Mouse (Mus musculus): Measurements from ENCODE around the gene Sgsm2.
A peak's percentile ranks its signal among the peaks of the same experiment; 100 is the strongest.

Gene Sgsm2

DNA sequence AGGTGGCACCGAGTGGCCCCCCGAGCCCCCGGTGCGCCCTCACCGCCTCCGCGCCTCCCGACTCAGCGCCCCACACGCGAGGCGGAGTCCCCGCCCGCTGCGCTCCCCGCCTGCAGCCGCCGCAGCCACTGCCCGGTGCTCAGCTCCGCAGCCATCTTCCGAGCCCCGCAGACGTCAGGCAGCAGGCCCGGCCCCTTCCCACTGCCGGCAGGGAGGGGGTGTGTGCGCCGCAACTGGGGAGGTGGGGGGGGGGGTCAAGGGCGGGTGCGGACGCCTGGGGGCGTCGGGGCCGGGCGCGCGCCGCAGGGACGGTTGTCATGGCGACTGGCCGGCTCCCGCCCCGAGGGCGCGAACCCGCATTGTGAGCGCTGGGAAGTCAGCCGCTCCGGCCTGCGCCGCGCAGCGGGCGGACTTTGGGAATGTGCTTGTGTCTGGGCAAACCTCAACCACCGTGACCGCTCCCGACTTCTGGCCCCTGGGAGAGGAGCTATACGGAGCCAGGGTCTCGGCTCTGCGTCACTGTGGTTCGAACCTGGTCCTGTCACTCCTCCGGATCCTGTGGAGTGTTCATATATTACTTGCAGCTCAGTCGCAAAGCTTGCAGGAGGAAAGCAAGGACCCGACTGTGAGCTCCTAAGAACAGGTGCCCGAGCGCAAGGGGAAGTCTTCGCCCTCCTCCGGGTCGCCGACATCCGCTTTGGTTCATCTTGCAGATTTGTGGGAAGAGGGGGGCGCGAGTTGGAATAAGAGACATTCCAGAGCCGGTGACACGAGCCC is at the start of gene Sgsm2:
Sgsm2 (minus strand) TSS at position 160 of the 777 bp plus-strand sequence.
- DNase-seq (ENCODE audit: low read depth, low spot score), result peak; percentile 46

DNA sequence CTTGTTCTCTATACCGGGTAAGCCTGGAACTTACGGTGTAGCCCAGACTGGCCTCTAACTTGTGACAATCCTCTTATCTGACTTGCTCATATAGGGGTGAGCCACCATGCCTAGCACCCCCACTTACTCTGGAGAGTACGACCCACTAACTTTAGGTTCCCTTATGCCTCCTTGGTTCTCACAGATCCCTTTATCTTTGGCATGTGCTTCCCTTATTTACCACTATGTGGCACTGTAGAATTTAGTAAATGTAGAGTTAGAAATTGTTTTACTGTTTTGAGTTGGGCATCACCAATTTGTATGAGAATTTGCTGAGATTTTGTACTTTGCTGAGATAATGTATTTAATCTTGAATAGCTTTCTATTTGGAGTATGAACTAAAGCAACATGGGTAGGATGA is 49.5 kb upstream of the Sgsm2 start:
- DNase-seq (ENCODE audit: low read depth, low spot score), result peak; percentile 27

DNA sequence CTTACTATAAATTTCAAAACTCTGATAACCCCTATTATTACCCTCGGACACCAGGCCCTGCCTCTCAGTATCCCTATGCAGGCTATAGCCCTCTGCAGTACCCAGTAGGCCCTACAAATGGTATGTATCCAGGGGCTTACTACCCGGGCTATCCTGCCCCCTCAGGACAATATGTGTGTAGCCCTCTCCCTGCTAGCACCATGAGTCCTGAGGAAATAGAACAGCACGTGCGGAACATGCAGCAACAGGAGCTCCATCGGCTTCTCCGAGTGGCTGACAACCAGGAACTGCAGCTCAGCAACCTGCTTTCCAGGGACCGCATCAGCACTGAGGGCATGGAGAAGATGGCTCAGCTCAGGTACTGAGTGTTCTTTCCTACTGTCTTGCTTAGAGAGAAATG is 33.5 kb upstream of the Sgsm2 start:
- no peak for DNase-seq (ENCODE audit: low read depth, low spot score)

DNA sequence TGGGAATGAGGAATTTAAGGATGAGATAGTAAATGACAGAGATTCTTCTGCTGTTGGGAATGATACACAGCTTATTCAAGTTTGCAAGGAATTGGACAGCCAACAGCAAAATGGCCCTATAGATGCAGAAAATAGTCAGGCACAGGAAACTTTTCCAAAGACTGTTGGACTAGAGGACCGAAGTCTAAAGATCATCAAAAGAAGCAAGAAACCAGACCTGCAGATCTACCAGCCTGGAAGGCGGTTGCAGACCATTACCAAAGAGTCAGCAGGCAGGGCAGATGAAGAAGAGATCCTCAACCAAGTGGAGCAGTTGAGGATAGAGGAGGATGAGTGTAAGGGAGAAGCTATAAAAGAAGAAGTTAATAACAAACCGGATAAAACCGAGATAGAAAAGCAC is 32.3 kb upstream of the Sgsm2 start:
- no peak for DNase-seq (ENCODE audit: low read depth, low spot score)

DNA sequence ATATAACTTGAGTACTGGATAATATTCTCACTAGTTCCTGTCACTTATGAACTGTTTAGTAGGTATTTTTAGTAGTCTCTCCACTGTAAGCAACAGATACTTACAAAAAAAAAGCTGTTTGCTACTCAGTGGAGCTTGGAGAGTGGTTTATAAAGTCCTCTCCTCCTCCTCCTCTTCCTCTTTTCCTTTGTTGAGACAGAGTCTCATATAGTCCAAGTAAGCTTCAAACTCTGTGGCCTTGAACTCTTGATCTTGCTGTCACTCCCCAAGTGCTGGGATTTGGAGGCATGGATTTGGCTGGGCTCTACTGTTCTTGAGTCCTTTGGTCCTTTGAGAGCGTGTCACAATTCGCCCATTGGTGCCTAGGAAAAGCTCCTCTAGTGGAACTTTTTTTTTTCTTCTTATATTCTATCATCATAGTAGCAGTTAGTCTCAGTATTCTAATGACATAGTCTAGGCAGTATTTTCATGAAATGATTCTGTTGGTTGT is 30.4 kb upstream of the Sgsm2 start:
- no peak for DNase-seq (ENCODE audit: low read depth, low spot score)

DNA sequence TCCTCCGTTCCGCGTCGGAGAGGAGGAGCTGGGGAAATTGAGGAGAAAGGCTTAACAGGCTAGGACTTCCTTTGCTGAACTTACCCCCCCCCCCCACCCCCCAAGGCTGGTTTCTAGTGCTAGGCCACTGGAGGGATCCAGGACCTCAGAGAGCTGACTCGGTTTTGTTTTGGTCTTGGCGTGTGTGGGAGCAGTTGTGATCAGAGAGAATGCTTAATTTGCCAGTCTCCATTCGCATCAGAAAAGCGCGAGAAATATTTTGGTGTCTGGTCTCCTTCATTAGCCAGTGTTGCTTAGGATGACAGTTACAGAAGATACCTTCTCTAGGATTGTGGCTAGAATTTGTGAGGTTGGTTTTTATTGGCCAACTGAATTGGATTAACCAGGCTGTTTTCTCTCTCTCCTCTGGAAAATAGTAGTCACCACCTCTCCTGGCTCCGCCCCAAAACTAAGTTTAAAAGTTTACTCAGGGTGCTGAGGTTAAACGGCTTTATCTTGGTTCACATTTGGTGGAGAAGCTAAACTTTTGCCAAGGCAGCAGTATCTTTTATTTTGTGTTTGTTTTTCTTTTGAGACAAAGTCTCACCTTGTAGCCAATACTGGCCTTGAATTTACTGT is 29.6 kb upstream of the Sgsm2 start:
- no peak for DNase-seq (ENCODE audit: low read depth, low spot score)

DNA sequence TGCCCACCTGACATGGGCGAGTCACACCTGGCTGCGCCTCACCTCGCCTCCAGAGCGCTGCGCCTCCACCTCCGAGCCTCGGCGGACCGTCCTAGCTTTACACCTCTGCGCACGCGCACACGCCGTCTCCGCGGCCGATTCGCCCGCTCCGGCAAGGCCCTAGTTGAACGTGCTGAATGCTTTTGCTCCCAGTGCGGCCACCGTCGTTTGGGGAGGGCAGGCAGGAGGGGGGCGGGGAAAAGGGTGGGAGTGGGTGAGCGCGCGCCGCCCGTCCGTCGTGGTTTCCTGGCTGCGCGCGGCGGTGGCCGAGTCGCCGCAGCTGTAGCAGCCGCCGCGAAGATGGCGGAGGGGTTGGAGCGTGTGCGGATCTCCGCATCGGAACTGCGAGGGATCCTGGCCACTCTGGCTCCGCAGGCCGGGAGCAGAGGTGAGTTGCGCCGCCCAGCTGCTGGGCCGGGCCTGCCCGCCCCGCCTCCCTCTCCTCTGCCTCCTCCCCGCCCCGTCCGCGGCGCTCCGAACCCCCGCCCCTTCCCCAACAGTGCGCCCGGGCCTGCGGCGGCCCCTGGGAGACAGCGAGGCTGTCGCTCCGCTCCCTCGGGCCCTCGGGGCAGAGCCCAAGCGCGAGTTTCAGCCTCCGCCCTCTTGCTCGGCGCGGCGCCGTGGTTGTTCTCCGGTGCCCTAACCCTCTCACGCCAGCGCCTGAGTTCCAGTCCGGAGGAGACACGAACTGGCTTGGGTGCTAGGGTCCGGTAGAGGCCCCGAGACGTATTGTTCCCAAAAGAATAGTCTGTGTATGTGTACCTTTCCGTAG is 28.9 kb upstream of the Sgsm2 start, which contains the start of the genes Smg6 and Srr:
Smg6 (plus strand) TSS at position 247 of the 811 bp plus-strand sequence.
Srr (minus strand) TSS at position 372 of the 811 bp plus-strand sequence.
- peak; percentile 95 for DNase-seq (ENCODE audit: low read depth, low spot score)

DNA sequence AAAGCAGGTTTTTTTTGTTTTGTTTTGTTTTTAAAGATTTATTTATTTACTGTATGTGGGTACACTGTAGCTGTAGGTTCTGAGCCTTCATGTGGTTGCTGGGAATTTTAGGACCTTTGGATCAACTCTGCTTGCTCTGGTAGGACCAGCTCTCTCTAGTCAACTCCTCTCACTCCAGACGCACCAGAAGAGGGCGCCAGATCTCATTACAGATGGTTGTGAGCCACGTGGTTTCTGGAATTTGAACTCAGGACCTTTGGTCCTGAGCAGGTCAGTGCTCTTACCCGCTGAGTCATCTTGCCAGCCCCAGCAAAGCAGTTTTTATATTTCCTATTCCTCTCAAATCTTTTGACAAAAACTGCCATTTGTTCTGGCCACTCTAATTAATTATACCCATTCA is 27.3 kb upstream of the Sgsm2 start:
- no peak for DNase-seq (ENCODE audit: low read depth, low spot score)

DNA sequence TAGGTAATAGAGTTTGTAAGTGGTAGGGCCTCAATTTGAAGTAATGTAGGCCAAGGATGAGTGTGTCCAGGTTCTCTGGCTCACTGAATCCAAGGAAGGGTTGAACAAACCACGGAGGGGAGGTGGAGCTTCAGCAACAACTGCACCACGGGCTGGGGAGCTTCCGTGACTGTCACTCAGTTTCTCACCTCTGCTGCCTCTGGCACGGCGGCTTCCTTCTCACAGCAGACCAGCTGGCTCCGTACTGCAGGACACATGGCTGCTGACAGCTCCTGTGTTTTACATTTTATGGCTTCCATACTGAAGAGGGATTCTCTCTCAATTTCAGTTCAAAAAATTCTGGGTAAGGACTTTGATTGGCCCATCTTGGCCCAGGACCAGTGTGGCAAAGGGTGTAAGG is 22.4 kb upstream of the Sgsm2 start:
- DNase-seq (ENCODE audit: low read depth, low spot score), result no peak

DNA sequence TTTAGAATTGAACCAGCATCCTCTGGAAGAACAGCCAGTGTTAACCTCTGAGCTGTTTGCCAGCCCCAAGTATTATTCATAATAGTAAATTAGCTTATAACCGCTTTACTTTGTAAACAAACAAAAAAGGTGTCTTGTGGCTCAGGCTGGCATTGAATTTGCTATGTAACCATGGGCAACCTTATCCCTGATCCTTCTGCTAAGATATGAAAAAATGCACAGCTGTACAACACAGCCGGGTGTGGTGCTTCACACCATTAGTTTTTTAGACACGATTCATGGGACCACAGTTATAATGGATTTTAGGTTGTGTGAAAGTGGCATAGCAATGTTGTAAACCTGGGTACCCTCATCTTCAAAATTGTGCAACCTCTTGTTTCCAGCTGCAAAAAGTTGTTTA is 15.6 kb upstream of the Sgsm2 start:
- DNase-seq (ENCODE audit: low read depth, low spot score), result no peak

DNA sequence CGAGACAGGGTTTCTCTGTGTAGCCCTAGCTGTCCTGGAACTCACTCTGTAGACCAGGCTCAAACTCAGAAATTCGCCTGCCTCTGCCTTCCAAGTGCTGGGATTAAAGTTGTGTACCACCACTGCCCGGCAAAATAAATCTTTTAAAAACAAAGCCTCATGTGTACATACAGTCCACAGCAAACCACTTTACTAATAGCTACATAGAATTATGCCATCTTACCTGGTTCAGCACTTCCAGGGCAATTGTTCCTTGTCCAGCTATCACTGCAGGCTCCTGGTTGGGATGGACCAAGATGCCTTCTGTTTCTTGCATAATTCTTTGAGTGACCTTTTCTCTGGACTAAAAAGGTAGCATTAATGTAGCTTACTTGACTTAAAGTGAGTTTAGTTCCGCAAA is 13.1 kb upstream of the Sgsm2 start:
- DNase-seq (ENCODE audit: low read depth, low spot score), result no peak

DNA sequence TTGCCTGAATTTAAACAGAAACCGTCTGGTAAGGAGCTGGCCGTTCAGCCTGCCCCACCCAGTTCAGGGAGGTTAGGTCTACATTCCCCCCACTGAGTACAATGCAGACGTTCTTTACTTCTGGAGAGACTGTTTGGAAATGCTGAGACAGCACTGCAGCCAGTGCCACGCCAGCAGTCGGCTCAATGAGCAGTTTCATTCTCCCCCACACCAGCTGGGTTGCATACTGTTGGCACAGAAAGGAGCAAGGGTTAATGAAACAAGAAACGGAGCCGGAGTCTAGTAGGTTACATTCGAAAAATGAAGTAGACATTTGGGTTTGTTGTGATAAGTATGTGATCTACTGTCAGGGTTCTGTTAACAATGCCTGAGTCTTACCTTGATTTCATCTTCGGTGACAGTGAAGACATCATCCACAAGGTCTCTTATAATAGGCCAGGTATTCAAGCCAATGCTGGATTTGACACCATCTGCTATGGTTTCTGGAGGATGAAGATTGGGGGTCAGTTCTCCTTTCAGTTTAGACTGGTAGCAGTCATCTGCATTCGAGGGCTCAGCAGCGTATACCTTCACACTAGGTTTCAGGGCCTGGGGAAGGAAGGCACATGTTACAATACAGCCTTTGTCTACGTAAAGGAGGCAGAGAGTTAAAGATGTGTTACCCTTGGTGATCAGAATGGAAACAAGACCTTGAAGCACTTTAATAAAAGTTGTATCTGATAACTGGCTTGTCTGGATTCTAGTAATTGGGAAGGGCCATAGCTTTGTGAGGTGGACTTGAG is 11.9 kb upstream of the Sgsm2 start:
- no peak for DNase-seq (ENCODE audit: low read depth, low spot score)

DNA sequence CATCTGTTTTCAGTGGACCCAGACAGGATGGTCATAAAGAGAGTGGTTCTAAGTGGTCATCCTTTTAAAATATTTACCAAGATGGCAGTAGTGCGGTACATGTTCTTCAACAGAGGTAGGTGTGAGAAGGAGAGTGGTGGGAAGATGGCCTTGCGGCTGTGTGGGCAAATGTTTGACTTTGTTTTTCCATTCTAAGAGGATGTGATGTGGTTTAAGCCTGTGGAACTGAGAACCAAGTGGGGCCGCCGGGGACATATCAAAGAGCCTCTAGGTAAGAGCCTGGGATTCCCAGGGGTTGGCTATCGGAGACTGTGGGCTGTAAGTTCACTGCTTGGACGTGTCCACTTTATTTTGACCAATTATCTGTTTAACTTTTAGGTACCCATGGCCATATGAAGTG is 11.0 kb upstream of the Sgsm2 start:
- no peak for DNase-seq (ENCODE audit: low read depth, low spot score)

DNA sequence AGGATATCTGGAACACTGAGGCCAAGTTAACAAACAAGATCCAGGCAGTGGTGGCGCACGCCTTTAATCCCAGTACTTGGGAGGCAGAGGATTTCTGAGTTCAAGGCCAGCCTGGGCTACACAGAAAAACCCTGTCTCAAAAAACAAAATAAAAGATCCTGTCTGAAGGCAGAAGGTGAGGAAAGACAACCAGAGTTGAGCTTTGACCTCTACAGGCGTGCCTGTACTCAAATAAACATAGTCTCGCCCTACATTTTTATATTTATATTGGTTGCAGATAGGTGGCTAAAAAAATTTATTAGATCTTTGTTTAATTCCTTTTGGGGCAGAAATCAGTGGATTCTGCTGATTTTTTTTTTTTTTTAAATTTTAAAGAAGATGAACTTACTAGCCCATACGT is 5.6 kb upstream of the Sgsm2 start:
- no peak for DNase-seq (ENCODE audit: low read depth, low spot score)

DNA sequence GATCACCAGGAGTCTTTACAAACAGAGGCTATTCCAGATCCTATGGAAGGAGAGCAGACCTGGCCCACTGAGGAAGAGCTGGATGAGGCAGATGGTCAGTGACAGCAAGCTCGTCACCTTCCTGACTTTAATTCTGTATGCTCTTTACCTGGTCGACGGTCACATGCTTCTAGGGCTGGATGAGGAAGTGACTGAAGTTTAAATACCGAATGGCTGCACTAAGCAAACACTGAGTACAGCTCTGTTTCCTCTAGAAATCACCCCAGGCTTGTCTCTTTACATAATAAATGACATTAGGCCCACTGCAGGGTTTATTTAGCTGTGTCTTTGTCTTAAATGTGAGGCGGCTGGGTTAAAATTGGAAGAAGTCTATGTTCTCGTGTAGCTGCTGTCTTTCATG is 4.7 kb upstream of the Sgsm2 start:
- DNase-seq (ENCODE audit: low read depth, low spot score), result no peak

DNA sequence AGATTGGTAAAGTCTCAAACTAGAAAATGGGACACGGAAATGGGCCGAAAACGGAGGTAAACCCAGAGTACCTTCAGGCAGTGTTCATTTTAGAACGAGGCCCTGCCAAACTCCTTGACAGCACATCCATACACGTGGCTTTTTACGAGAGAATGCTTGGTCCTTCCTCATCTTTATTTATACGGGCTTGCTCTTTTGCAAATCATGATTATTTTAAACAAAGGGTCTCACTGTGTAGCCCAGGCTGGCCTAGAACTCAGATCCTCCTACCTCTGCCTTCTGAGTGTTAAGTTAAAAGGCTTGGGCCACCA is 1.6 kb upstream of the Sgsm2 start:
- no peak for DNase-seq (ENCODE audit: low read depth, low spot score)

DNA sequence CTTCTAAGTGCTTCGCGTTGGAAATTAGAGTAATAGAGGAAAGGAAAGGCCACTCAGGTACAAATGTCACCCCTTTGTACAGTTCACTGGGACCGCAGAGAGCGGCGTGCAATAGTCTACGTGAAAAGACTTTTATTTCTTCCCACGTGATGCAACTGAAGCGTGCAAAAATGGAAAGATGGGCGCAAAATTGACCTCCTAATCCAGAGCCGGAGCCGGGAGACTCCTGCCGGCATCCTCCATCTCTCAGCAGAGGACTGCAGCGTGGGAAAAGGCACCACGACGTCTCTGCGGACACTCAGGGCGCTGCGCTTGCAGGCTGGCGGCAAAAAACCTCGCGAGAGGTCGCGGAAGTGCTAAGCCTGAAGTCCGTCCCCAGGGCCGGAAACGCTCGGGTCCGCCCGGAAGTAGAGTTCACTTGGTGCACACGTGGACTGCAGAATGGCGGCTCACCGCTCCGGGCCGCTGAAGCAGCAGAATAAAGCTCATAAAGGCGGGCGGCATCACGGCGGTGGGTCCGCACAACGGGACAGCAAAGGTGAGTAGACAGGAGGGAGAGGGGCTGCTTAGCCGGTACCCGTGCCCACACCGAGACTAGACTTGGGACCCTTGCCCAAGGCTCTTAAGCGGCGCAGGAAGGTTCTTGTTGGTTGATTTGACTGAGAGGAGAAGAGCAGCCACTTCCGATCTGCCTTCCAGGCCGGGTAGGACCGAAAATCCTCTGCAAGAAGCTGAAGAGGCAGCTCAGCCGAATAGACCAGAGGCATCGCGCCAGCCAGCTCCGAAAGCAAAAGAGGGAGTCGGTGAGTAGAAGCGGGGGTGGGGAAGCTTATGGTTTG is 1.0 kb upstream of the Sgsm2 start, which contains the start of gene Tsr1:
Tsr1 (plus strand) TSS at position 394 of the 839 bp plus-strand sequence.
- DNase-seq (ENCODE audit: low read depth, low spot score), result peak; percentile 86

DNA sequence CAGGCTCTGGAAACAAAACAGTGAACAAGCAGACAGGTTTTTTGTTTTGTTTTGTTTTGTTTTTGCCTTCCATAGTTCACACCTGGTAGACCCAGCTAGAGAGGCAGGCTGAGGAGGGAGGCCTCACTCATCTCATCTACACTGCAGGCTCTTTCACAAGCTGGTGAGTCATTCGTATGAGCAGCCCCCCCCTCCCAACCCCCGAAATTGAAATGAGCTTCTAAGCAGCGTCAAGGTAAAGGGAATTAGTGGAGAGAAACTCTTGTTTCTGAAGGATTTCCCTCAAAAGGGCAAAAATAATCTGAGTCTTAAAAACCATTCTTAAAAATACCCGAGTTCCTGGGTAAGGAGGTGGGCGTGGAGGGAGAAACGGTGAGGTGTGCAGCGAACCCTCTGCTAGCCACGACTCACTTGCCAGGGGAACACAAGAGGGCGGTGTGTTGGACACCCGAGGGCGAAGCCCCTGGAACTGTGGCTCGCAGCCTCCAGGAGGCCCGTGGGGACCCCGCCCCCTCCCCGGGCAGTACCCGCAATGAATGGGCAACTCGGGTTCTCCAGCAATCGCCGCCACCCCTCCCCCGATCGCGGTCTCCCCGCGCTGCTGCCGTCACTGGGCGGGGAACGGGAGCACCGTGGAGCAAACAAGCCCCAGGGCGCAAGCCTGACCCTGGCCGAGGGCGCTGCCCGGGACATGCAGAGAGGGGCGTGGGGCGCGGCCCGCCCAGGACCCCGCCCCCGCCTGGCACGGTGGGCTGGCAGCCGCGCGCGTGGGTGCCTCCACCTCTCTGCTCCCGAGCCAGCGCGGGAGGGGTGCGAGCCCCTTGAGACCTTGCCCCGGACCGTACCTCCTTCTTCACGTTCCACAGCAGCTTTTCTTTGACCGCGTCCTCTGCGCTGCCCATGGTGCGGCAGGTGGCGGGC is 620 bp downstream of the Sgsm2 start:
- peak; percentile 32 for DNase-seq (ENCODE audit: low read depth, low spot score)

DNA sequence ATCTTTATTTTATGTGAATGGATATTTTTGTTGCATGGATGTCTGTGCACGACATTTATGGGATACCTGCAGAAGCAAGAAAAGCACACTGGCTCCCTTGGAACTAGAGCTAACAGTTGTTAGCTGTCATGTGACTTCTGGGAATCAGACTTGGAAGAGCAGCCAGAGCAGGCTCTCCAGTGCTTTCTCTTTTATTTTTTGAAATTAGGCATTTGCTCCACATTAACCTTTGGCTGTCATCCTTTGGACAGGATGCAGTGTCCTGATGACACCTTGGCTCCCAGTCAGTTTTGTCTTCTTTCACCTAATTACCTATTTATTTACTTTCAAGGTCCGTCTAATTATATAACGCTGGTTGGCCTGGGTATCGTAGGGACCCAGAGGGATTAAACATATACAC is 2.2 kb downstream of the Sgsm2 start:
- no peak for DNase-seq (ENCODE audit: low read depth, low spot score)

DNA sequence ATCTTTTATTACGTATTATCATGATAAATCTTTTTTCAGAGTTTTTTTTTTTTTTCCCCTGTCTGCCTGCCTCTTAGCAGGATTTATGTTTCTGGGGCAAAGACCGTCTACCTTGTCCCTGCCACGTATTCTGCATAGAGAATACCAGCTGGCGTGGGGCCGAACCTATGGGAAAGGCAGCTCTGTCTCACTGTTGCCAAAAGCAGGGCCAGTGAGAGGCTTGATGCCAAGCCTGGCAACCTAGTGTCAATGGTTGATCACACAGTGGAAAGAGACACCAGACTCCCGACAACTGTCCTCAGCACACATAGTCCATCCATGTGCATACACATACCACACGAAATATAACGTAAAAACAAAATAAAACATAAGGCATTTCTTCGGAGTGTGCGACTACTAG is 13.8 kb downstream of the Sgsm2 start:
- DNase-seq (ENCODE audit: low read depth, low spot score), result no peak

Measured in retina, postnatal 7 days (tissue).